Mouse (Mus musculus): ENCODE measurements around the gene Rmnd1. TPM values are rescaled to one million over a fixed set of nuclear protein-coding genes. Genes with fewer than 3 reads are reported as not detected.

Rmnd1 gene
- total and polyA plus RNA-seq, 2 experiments from 2014 or later = 23.9 to 24.4 TPM

DNA sequence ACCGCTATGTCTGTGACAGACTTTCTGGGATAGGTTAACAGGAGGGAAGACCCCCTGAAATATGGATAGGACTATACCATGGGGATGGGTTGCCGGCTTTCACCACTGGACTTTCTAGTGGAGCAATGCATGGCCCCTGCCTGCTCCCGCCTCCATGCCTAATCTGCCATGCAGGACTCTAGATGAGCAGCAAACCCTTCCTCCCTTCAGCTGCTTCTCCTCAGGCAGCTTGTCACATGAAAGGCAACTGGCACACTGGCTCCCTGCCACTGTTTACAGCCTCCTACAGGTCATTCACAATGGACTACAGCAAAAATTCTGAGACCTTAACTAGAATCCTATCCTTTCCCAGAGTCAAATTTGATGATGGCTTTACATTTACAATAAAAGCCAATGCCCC lies 1.4 kb downstream of the Rmnd1 start:
- ATAC-seq = no peak
- Histone ChIP-seq H3K27ac (ENCODE audit: low read depth, low read length) (no peak overlapping the region), H3K9ac (0 out of 2 replicates have a peak overlapping the region, but pooled peaks have one; percentile 72), H3K4me3 (ENCODE audit: low read depth, low read length) (no peak overlapping the region), H3K36me3 (ENCODE audit: insufficient read depth) (peaks cover 11% of the 10 kb centered on the region; the same call in 1 of the 2 replicates), H3K27me3 (ENCODE audit: insufficient read depth, low read length) (no peaks in the 10 kb centered on the region), H3K4me1 (ENCODE audit: insufficient read depth) (peaks cover 4% of the 10 kb centered on the region; the same call in 1 of the 2 replicates), H3K4me2 (ENCODE audit: low read depth) (peak overlapping the region; percentile 68; the same call in 1 of the 2 replicates), H3K9me3 (ENCODE audit: low read length) (no peaks in the 10 kb centered on the region)
- 90% methylated on average over 3 of the region's 3 CpGs for WGBS
- TF ChIP-seq CTCF (IDR thresholded peaks at IDR 0.05; ENCODE audit: low read depth) = no peak
- no peak for DNase-seq

DNA sequence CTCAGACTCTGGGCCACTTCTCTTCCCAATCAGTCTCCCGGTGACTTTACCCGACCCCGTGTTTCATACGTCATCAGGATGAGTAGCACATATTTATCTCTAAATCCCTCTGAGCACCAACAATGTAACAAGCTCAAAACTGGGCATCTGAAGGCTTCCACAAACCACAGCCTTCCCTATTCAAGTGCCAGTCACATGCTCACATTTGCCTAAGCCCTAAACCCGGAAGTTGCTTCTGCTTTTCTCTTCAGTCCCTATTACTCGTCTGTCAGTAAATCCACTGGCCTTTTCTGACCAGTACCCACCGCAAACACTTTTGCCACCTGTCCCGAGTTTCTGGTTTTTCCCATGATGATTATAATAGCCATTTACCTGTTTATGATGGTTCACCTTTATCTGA lies 1.8 kb downstream of the Rmnd1 start:
- ATAC-seq = no peak
- Histone ChIP-seq H3K9me3 (ENCODE audit: low read length) (no peaks in the 10 kb centered on the region), H3K27me3 (ENCODE audit: insufficient read depth, low read length) (no peaks in the 10 kb centered on the region), H3K4me1 (ENCODE audit: insufficient read depth) (peaks cover 4% of the 10 kb centered on the region; the same call in 1 of the 2 replicates), H3K27ac (ENCODE audit: low read depth, low read length) (no peak overlapping the region), H3K4me3 (ENCODE audit: low read depth, low read length) (no peak overlapping the region), H3K9ac (no peak overlapping the region), H3K36me3 (ENCODE audit: insufficient read depth) (peaks cover 11% of the 10 kb centered on the region; the same call in 1 of the 2 replicates), H3K4me2 (ENCODE audit: low read depth) (no peak overlapping the region)
- WGBS = 88% methylated on average over 8 of the region's 8 CpGs
- no peak for TF ChIP-seq CTCF (IDR thresholded peaks at IDR 0.05; ENCODE audit: low read depth)
- DNase-seq = no peak

DNA sequence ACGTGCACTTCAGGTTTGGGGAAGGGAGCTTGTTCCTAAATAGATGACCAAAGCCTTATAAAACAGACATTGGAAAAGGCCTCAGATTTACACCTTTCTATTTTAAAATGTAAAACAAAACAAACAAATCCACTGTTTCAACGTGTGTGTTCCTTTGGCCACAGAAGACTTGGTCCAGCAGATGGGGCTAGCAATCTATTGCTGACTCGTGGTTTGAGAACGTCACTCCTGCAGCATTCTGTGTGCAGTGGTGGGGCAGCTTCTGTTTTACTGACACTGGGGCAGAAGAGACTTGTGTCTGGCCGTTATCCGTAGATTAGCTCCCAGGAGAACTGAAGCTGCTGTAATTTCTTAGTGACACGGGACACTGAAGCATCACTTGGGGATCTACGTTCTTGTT lies 6.9 kb downstream of the Rmnd1 start:
- Histone ChIP-seq H3K9ac (no peak overlapping the region), H3K4me1 (ENCODE audit: insufficient read depth) (no peaks in the 10 kb centered on the region), H3K27ac (ENCODE audit: low read depth, low read length) (no peak overlapping the region), H3K36me3 (ENCODE audit: insufficient read depth) (peaks cover 40% of the 10 kb centered on the region), H3K9me3 (ENCODE audit: low read length) (no peaks in the 10 kb centered on the region), H3K4me2 (ENCODE audit: low read depth) (no peak overlapping the region), H3K4me3 (ENCODE audit: low read depth, low read length) (no peak overlapping the region), H3K27me3 (ENCODE audit: insufficient read depth, low read length) (no peaks in the 10 kb centered on the region)
- peak; percentile 48; the same call in 1 of the 2 replicates for TF ChIP-seq CTCF (IDR thresholded peaks at IDR 0.05; ENCODE audit: low read depth)
- 85% methylated on average over 8 of the region's 8 CpGs for WGBS
- ATAC-seq (no peak), DNase-seq (peak; percentile 32)

DNA sequence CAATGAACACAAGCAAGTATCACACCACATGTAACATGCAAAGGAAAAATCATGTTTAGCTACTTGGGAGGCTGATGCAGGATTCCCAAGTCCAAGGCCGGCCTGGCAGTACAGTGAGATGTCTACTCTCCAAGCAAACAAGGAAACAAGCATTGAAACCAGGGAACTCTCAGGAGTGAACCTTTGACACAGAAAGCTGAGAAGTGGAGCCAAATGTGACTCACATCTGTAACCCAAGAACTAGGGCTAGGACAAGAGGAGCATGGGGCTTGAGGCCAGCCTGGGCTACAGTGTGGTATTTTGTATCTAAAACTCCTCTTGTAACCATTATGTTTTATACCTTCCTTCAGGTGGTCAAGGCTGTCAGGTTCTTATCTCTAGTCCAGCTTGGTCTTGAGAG lies 25.0 kb downstream of the Rmnd1 start:
- no peak for TF ChIP-seq CTCF (IDR thresholded peaks at IDR 0.05; ENCODE audit: low read depth)
- H3K4me1 ChIP-seq (ENCODE audit: insufficient read depth) = no peaks in the 10 kb centered on the region
- peaks cover 26% of the 10 kb centered on the region for H3K36me3 ChIP-seq (ENCODE audit: insufficient read depth)
- H3K27me3 ChIP-seq (ENCODE audit: insufficient read depth, low read length) = no peaks in the 10 kb centered on the region
- ATAC-seq (no peak), DNase-seq (no peak)
- H3K9ac ChIP-seq = no peak overlapping the region
- no peak overlapping the region for H3K4me3 ChIP-seq (ENCODE audit: low read depth, low read length)
- H3K9me3 ChIP-seq (ENCODE audit: low read length) = no peaks in the 10 kb centered on the region
- WGBS = 85% methylated on average over 1 of the region's 1 CpGs
- H3K27ac ChIP-seq (ENCODE audit: low read depth, low read length) = no peak overlapping the region
- H3K4me2 ChIP-seq (ENCODE audit: low read depth) = no peak overlapping the region

DNA sequence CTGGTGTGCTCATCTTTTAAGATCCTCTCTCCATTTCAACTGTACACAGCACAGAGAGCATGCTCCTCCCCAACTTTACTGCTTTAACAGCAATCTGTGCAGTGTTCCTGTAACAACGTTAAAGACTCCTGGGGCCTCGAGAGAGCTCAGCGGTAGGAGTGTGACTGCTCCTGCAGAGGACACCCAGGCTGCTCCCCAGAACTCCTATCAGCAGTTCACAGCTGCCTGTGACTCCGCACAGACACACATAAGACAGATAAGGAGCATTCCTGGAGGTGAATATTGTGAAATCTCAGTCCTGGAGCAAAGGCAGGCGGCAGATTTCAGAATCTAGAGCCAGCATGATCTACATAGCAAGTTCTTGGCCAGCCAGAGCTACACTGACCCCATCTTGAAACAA lies 26.7 kb downstream of the Rmnd1 start:
- DNase-seq (no peak), ATAC-seq (no peak; the same call in 1 of the 2 replicates)
- TF ChIP-seq CTCF (IDR thresholded peaks at IDR 0.05; ENCODE audit: low read depth) = no peak
- Histone ChIP-seq H3K4me2 (ENCODE audit: low read depth) (no peak overlapping the region), H3K4me3 (ENCODE audit: low read depth, low read length) (no peak overlapping the region), H3K4me1 (ENCODE audit: insufficient read depth) (no peaks in the 10 kb centered on the region), H3K27ac (ENCODE audit: low read depth, low read length) (no peak overlapping the region), H3K36me3 (ENCODE audit: insufficient read depth) (peaks cover 22% of the 10 kb centered on the region), H3K9me3 (ENCODE audit: low read length) (no peaks in the 10 kb centered on the region), H3K27me3 (ENCODE audit: insufficient read depth, low read length) (no peaks in the 10 kb centered on the region), H3K9ac (no peak overlapping the region)
- WGBS = 90% methylated on average over 5 of the region's 5 CpGs

DNA sequence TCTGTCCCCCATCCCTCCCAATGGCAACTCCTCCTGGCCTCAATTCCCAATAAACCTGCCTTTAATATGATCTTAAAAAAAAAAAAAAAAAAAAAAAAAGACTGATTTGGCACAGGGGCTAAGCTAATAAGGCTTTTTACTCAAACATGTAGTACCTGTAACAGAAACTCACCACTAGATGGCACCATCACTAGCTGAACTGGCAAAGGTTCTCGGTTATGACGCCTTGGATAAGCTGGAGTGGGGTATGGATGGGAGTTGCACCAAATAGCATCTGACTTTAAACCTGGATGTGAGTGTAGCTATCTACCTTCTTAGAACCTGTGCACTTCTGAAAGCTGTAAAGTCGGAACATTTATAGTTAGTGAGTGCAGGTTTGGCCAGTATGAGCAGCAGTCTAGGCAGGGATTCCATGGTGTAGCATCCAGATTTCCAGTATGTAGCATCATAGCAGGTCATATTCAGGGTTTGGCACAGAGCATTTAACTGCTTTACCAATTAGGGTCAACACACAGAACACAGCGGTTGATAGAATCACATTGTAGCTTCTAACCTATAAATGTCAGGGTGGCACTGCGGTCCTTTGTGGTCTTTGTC lies 27.2 kb downstream of the Rmnd1 start:
- Histone ChIP-seq H3K27ac (ENCODE audit: low read depth, low read length) (no peak overlapping the region), H3K36me3 (ENCODE audit: insufficient read depth) (peaks cover 22% of the 10 kb centered on the region), H3K9ac (no peak overlapping the region), H3K4me2 (ENCODE audit: low read depth) (no peak overlapping the region), H3K27me3 (ENCODE audit: insufficient read depth, low read length) (no peaks in the 10 kb centered on the region), H3K9me3 (ENCODE audit: low read length) (no peaks in the 10 kb centered on the region), H3K4me3 (ENCODE audit: low read depth, low read length) (no peak overlapping the region), H3K4me1 (ENCODE audit: insufficient read depth) (no peaks in the 10 kb centered on the region)
- WGBS = 58% methylated on average over 5 of the region's 5 CpGs
- peak; percentile 84 for TF ChIP-seq CTCF (IDR thresholded peaks at IDR 0.05; ENCODE audit: low read depth)
- ATAC-seq = peak; percentile 77
- peak; percentile 88 for DNase-seq

DNA sequence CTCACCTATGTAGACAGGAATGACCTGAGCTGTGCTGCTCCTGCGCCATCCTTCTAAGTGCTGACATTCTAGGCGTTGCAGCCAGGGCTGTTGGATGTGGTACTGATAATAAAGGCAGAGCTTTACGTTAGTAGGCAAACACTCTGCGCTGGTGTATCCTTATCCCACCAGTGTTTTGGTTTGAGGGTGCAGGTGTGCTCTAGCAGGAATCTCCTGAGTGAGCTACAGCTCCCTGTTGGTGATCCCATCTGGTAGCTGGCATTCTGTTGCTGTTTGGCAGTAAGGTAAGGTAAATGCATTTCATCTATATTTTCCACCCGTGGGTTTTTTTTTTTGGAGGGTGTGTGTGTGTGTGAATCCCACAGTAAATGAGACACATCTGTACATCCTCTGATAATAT lies 34.1 kb downstream of the Rmnd1 start:
- Histone ChIP-seq H3K9me3 (ENCODE audit: low read length) (no peaks in the 10 kb centered on the region), H3K4me1 (ENCODE audit: insufficient read depth) (no peaks in the 10 kb centered on the region), H3K27me3 (ENCODE audit: insufficient read depth, low read length) (no peaks in the 10 kb centered on the region), H3K9ac (no peak overlapping the region), H3K36me3 (ENCODE audit: insufficient read depth) (0 out of 2 replicates have a peak, but pooled peaks cover 3% of the 10 kb centered on the region), H3K4me3 (ENCODE audit: low read depth, low read length) (no peak overlapping the region), H3K27ac (ENCODE audit: low read depth, low read length) (no peak overlapping the region), H3K4me2 (ENCODE audit: low read depth) (no peak overlapping the region)
- no peak for TF ChIP-seq CTCF (IDR thresholded peaks at IDR 0.05; ENCODE audit: low read depth)
- no peak for DNase-seq
- 0 out of 2 replicates have a peak, but pooled peaks have one; percentile 5 for ATAC-seq
- 83% methylated on average over 5 of the region's 5 CpGs for WGBS
